Mouse (Mus musculus) lung, postnatal 0 days (tissue): Measurements from ENCODE around the gene Klhl40. TPM values are rescaled to one million over a fixed set of nuclear protein-coding genes. Genes with fewer than 3 reads are reported as not detected.

Experiments used
- ATAC-seq: fragments of 200-750 bp; cut with Nextera tagmentation; 2 replicates; pipeline ENCODE4 v1.8.0; 2017; ENCODE audit warnings: moderate library complexity
- DNase-seq: peaks from one replicate; pipeline ENCODE4 v3.0.0-alpha.2; 2016; ENCODE audit warnings: low spot score
- H3K27ac ChIP-seq: fragments of 300-500 bp; sonication (generic); 2 replicates; pipeline ENCODE4 v1.5.1; 2014; ENCODE audit warnings: antibody characterized with exemption, mild to moderate bottlenecking, low read length, mixed read lengths
- H3K27me3 ChIP-seq: fragments of 300-500 bp; sonication (generic); replicated peaks from 2 replicates; pipeline ENCODE4 v1.6.1; 2014; ENCODE audit warnings: low read length, mixed read lengths; ENCODE audit not compliant: insufficient read depth
- H3K36me3 ChIP-seq: fragments of 300-500 bp; sonication (generic); 2 replicates; pipeline ENCODE4 v1.6.1; 2014; ENCODE audit warnings: low read length, mixed read lengths; ENCODE audit not compliant: insufficient read depth
- H3K4me1 ChIP-seq: fragments of 300-500 bp; sonication (generic); 2 replicates; pipeline ENCODE4 v1.6.1; 2014; ENCODE audit warnings: antibody characterized with exemption, low read depth, low read length, mixed read lengths; ENCODE audit not compliant: insufficient read depth
- H3K4me2 ChIP-seq: fragments of 300-500 bp; sonication (generic); replicated peaks from 2 replicates; pipeline ENCODE4 v1.6.1; 2014; ENCODE audit warnings: low read depth, mild to moderate bottlenecking, low read length, moderate library complexity, mixed read lengths
- H3K4me3 ChIP-seq: fragments of 300-500 bp; sonication (generic); 2 replicates; pipeline ENCODE4 v1.5.1; 2014; ENCODE audit warnings: low read depth, low read length
- H3K9ac ChIP-seq: fragments of 300-500 bp; sonication (generic); replicated peaks from 2 replicates; pipeline ENCODE4 v1.6.1; 2014; ENCODE audit warnings: low read depth, mild to moderate bottlenecking
- H3K9me3 ChIP-seq: fragments of 300-500 bp; sonication (generic); 2 replicates; pipeline ENCODE4 v1.6.1; 2016; ENCODE audit warnings: low read length, mixed read lengths
- CTCF ChIP-seq: IDR thresholded peaks from 2 replicates; pipeline ENCODE4 v1.5.1; 2016; ENCODE audit warnings: antibody characterized with exemption, mild to moderate bottlenecking
- EP300 ChIP-seq: IDR thresholded peaks from 2 replicates; pipeline ENCODE4 v1.6.1; 2016; ENCODE audit warnings: antibody characterized with exemption, mild to moderate bottlenecking, control low read depth
- WGBS: fragments of 180-500 bp; shearing (Covaris S2); extraction: QIAGEN DNeasy Blood & Tissue Kit; methylation state at CpG from one replicate; pipeline ENCODE4 v1.1.7; 2014; 5-methylcytosine and 5-hydroxymethylcytosine counted together
- polyA plus RNA-seq: library from polyadenylated mRNA; unstranded; fragments of >200 nt; fragmentation: Nextera tagmentation; extraction: Ambion mirVana; gene quantifications from 2 replicates; pipeline ENCODE4 v1.2.1, GENCODE M21; 2015

Klhl40 gene
- polyA plus RNA-seq, 1 experiment from 2014 or later, result 0.05 TPM

GRCm38 (mm10) chr9:121820765-121821164 lies 43.4 kb downstream of the Klhl40 start:
- ATAC-seq, result no peak
- DNase-seq, result no peak

GRCm38 (mm10) chr9:121822585-121822991 lies 45.2 kb downstream of the Klhl40 start:
- Histone ChIP-seq H3K9ac (no peak overlapping the region), H3K36me3 (no peaks in the 10 kb centered on the region), H3K4me3 (no peak overlapping the region), H3K27ac (no peak overlapping the region), H3K27me3 (no peaks in the 10 kb centered on the region), H3K9me3 (no peaks in the 10 kb centered on the region), H3K4me1 (peaks cover 6% of the 10 kb centered on the region; the same call in 1 of the 2 replicates), H3K4me2 (no peak overlapping the region)
- 51% methylated on average over 6 of the region's 6 CpGs for WGBS
- no peak for TF ChIP-seq EP300
- TF ChIP-seq CTCF, result no peak
- ATAC-seq (peak; percentile 61), DNase-seq (peak; percentile 19)

More at GRCm38 (mm10) chr9:121820765-121821164, 43.4 kb downstream of the Klhl40 start:
- Histone ChIP-seq H3K4me2 (no peak overlapping the region), H3K9me3 (no peaks in the 10 kb centered on the region), H3K9ac (no peak overlapping the region), H3K4me3 (no peak overlapping the region), H3K27ac (no peak overlapping the region), H3K4me1 (peaks cover 6% of the 10 kb centered on the region; the same call in 1 of the 2 replicates), H3K27me3 (no peaks in the 10 kb centered on the region), H3K36me3 (no peaks in the 10 kb centered on the region)
- TF ChIP-seq CTCF (no peak), EP300 (no peak)
- 57% methylated on average over 5 of the region's 5 CpGs for WGBS

GRCm38 (mm10) chr9:121823051-121823450 lies 45.6 kb downstream of the Klhl40 start:
- Histone ChIP-seq H3K4me1 (peaks cover 6% of the 10 kb centered on the region; the same call in 1 of the 2 replicates), H3K9ac (no peak overlapping the region), H3K27me3 (no peaks in the 10 kb centered on the region), H3K4me3 (no peak overlapping the region), H3K36me3 (no peaks in the 10 kb centered on the region), H3K27ac (no peak overlapping the region), H3K4me2 (no peak overlapping the region), H3K9me3 (no peaks in the 10 kb centered on the region)
- WGBS, result 100% methylated on average over 1 of the region's 1 CpGs
- ATAC-seq (no peak), DNase-seq (no peak)
- TF ChIP-seq EP300, result no peak
- no peak for TF ChIP-seq CTCF

- H3K9me3 ChIP-seq, result no peaks in the 10 kb centered on the region
- ATAC-seq (no peak), DNase-seq (no peak)
- no peaks in the 10 kb centered on the region for H3K36me3 ChIP-seq
- H3K4me2 ChIP-seq, result no peak overlapping the region
- H3K4me3 ChIP-seq, result no peak overlapping the region
- no peak overlapping the region for H3K27ac ChIP-seq
- no peaks in the 10 kb centered on the region for H3K27me3 ChIP-seq
- peaks cover 6% of the 10 kb centered on the region; the same call in 1 of the 2 replicates for H3K4me1 ChIP-seq
- H3K9ac ChIP-seq, result no peak overlapping the region
- WGBS, result 78% methylated on average over 7 of the region's 7 CpGs
- TF ChIP-seq CTCF (no peak), EP300 (no peak)
Measured at GRCm38 (mm10) chr9:121823991-121824390, 46.6 kb downstream of the Klhl40 start.

GRCm38 (mm10) chr9:121826356-121826755 lies 48.9 kb downstream of the Klhl40 start:
- TF ChIP-seq EP300 (no peak), CTCF (no peak)
- peaks cover 6% of the 10 kb centered on the region; the same call in 1 of the 2 replicates for H3K4me1 ChIP-seq
- H3K9ac ChIP-seq, result no peak overlapping the region
- no peak overlapping the region for H3K4me2 ChIP-seq
- no peak overlapping the region for H3K27ac ChIP-seq
- H3K9me3 ChIP-seq, result no peaks in the 10 kb centered on the region
- no peaks in the 10 kb centered on the region for H3K27me3 ChIP-seq
- WGBS, result 78% methylated on average over 3 of the region's 3 CpGs
- DNase-seq (no peak), ATAC-seq (no peak)
- no peaks in the 10 kb centered on the region for H3K36me3 ChIP-seq
- H3K4me3 ChIP-seq, result no peak overlapping the region

GRCm38 (mm10) chr9:121828314-121828713 lies 50.9 kb downstream of the Klhl40 start:
- Histone ChIP-seq H3K4me3 (no peak overlapping the region), H3K36me3 (no peaks in the 10 kb centered on the region), H3K9me3 (no peaks in the 10 kb centered on the region), H3K9ac (no peak overlapping the region), H3K4me2 (no peak overlapping the region), H3K27ac (no peak overlapping the region), H3K27me3 (no peaks in the 10 kb centered on the region), H3K4me1 (peaks cover 3% of the 10 kb centered on the region; the same call in 1 of the 2 replicates)
- ATAC-seq (no peak), DNase-seq (no peak)
- 47% methylated on average over 6 of the region's 6 CpGs for WGBS
- no peak for TF ChIP-seq CTCF
- TF ChIP-seq EP300, result no peak
